Mouse (Mus musculus) limb, embryonic 11.5 days (tissue): ENCODE measurements around the gene Sppl2a. TPM values are rescaled to one million over a fixed set of nuclear protein-coding genes. Genes with fewer than 3 reads are reported as not detected.
A peak's percentile ranks its signal among the peaks of the same experiment; 100 is the strongest.
"Not testable (repeated sequence)": the region's sequence is repeated elsewhere in the genome, so short reads cannot be mapped to it uniquely, and the experiment has no call there.

Source experiments
- ATAC-seq: fragments of 200-750 bp; cut with Nextera tagmentation; 2 replicates; pipeline ENCODE4 v1.8.0; 2017; ENCODE audit warnings: low read depth; ENCODE audit not compliant: insufficient number of reproducible peaks, low FRiP score, low TSS enrichment
- DNase-seq: peaks from one replicate; pipeline ENCODE4 v3.0.0-alpha.2; 2015; ENCODE audit warnings: low spot score
- H3K27ac ChIP-seq: fragments of 300-500 bp; sonication (generic); replicated peaks from 2 replicates; pipeline ENCODE4 v1.5.1; 2014; ENCODE audit warnings: low read depth, mild to moderate bottlenecking, low read length
- H3K27me3 ChIP-seq: fragments of 300-500 bp; sonication (generic); 2 replicates; pipeline ENCODE4 v1.6.1; 2014; ENCODE audit warnings: mild to moderate bottlenecking, low read length, mixed read lengths; ENCODE audit not compliant: control insufficient read depth, insufficient read depth
- H3K36me3 ChIP-seq: fragments of 300-500 bp; sonication (generic); 2 replicates; pipeline ENCODE4 v1.6.1; 2014; ENCODE audit warnings: mild to moderate bottlenecking, low read length, moderate library complexity, mixed read lengths; ENCODE audit not compliant: control insufficient read depth, insufficient read depth
- H3K4me1 ChIP-seq: fragments of 300-500 bp; sonication (generic); 2 replicates; pipeline ENCODE4 v1.6.1; 2014; ENCODE audit warnings: low read length, mixed read lengths; ENCODE audit not compliant: control insufficient read depth, insufficient read depth
- H3K4me2 ChIP-seq: fragments of 300-500 bp; sonication (generic); 2 replicates; pipeline ENCODE4 v1.6.1; 2014; ENCODE audit warnings: low read depth, mild to moderate bottlenecking, moderate library complexity; ENCODE audit not compliant: severe bottlenecking
- H3K4me3 ChIP-seq: fragments of 300-500 bp; sonication (generic); 2 replicates; pipeline ENCODE4 v1.5.1; 2014; ENCODE audit warnings: low read depth, low read length
- H3K9ac ChIP-seq: fragments of 300-500 bp; sonication (generic); 2 replicates; pipeline ENCODE4 v1.6.1; 2014; ENCODE audit warnings: mild to moderate bottlenecking, low read length
- H3K9me3 ChIP-seq: fragments of 300-500 bp; sonication (generic); 2 replicates; pipeline ENCODE4 v1.6.1; 2016; ENCODE audit warnings: low read length; ENCODE audit not compliant: control insufficient read depth
- WGBS: fragments of 180-500 bp; shearing (Covaris S2); extraction: QIAGEN DNeasy Blood & Tissue Kit; methylation state at CpG from one replicate; pipeline ENCODE4 v1.1.7; 2014; 5-methylcytosine and 5-hydroxymethylcytosine counted together
- polyA plus RNA-seq: library from polyadenylated mRNA; unstranded; fragments of >200 nt; fragmentation: Nextera tagmentation; extraction: Ambion mirVana; gene quantifications from 2 replicates; pipeline ENCODE4 v1.2.1, GENCODE M21; 2014

Gene Sppl2a
- polyA plus RNA-seq, 1 experiment from 2014 or later: 39.5 TPM

DNA sequence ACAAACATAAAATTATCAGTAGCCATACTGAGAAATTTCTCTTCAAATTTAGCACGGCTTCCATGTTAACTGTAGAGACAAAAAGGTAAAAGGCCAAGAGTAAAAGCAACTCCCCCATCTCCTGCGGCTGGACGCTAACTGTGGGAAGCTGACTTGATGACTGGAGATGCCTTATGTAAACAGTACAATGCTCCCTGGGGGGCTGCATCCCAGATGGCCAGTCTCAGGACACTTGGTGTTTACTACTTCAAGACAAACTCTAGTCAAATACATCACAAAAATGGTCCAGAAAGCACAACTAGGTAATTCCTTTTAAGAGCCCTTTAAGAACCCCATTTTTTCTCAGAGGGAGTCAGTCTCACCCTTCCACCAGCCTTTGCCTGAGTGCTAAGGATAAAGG is 45.9 kb downstream of the Sppl2a start:
- Histone ChIP-seq H3K9ac (no peak overlapping the region), H3K9me3 (no peaks in the 10 kb centered on the region), H3K4me1 (no peaks in the 10 kb centered on the region), H3K27me3 (no peaks in the 10 kb centered on the region), H3K27ac (no peak overlapping the region), H3K4me3 (no peak overlapping the region), H3K36me3 (no peaks in the 10 kb centered on the region), H3K4me2 (no peak overlapping the region)
- 51% methylated on average over 3 of the region's 3 CpGs for WGBS
- no peak for ATAC-seq
- DNase-seq: no peak

GRCm38 (mm10) chr2:126885871-126886270 is 47.2 kb downstream of the Sppl2a start:
- Histone ChIP-seq H3K9ac (no peak overlapping the region), H3K4me3 (no peak overlapping the region), H3K27me3 (no peaks in the 10 kb centered on the region), H3K27ac (no peak overlapping the region), H3K4me2 (no peak overlapping the region), H3K36me3 (no peaks in the 10 kb centered on the region), H3K4me1 (no peaks in the 10 kb centered on the region), H3K9me3 (no peaks in the 10 kb centered on the region)
- WGBS: 82% methylated on average over 2 of the region's 2 CpGs
- ATAC-seq (no peak), DNase-seq (no peak)

DNA sequence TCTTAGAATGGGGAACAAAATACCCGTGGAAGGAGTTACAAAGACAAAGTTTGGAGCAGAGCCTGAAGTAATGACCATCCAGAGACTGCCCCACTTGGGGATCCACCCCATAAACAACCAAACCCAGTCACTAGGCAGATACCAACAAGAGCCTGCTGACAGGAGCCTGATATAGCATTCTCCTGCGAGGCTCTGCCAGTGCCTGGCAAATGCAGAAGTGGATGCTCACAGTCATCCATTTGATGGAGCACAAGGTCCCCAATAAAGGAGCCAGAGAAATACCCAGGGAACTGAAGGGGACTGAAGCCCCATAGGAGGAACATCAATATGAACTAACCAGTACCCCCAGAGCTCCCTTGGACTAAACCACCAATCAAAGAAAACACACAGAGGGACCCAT is 50.3 kb downstream of the Sppl2a start:
- not testable (repeated sequence) for H3K4me1 ChIP-seq, H3K9ac ChIP-seq, DNase-seq, H3K27me3 ChIP-seq, H3K36me3 ChIP-seq, H3K4me3 ChIP-seq, H3K27ac ChIP-seq, ATAC-seq, H3K9me3 ChIP-seq, H3K4me2 ChIP-seq
- 52% methylated on average over 2 of the region's 2 CpGs for WGBS

GRCm38 (mm10) chr2:126877991-126878390 is 55.0 kb downstream of the Sppl2a start:
- 93% methylated on average over 1 of the region's 1 CpGs for WGBS
- H3K27me3 ChIP-seq: no peaks in the 10 kb centered on the region
- 0 out of 2 replicates have a peak, but pooled peaks cover 6% of the 10 kb centered on the region for H3K4me1 ChIP-seq
- no peak overlapping the region for H3K4me3 ChIP-seq
- H3K9ac ChIP-seq: no peak overlapping the region
- no peak overlapping the region for H3K4me2 ChIP-seq
- no peaks in the 10 kb centered on the region for H3K36me3 ChIP-seq
- H3K27ac ChIP-seq: no peak overlapping the region
- no peak for ATAC-seq
- no peaks in the 10 kb centered on the region for H3K9me3 ChIP-seq
- no peak for DNase-seq

DNA sequence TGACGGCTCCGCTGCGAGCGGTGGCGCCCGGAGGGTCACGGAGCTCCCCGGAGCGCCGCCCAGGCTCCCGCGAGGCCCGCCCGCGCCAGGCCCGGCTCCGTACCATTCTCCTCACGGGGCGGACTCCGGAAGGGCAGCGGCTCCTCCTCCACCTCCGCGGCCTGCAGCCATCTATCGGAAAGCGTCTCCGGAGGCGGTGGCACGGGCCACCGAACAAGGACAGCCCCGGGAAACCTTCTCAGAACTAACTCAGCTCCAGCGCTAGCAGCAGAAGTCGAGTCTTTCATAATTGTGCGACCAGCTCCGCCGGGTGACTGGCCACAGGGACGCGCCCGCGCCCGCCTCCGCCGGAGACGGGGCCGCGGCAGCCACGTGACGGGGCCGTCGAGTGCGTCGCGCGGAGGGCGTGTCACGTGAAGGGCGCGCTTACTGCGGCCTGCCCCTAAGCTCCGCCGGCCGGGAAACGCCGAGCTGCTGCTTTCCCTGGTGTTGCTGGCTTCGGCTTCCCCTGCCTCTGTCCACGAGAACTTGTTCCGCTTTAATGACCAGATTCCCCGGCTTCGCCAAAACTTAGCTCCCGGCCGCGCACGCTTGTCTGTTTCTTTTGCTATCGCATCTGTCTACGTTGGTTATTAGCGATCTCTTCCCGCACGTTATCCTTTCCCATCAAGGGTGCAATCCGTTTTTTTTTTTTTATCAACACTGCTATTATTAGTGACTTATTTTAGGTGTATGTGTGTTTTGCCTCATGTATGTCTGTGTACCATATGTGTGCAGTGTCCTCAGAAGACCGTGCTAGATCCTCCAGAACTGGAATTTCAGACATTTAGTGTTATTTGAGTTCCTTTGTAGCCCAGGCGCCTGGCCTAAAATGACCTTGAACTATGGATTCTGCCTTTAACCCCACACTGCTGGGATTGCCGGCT is 56.9 kb downstream of the Sppl2a start, which contains the start of gene Trpm7:
TSS of gene Trpm7 (minus strand) at position 360 of the 926 bp plus-strand sequence.
- Histone ChIP-seq H3K9me3 (no peaks in the 10 kb centered on the region), H3K27ac (peak within 1 kb of the TSS; percentile 90), H3K4me3 (peak within 1 kb of the TSS; percentile 89), H3K4me2 (peak within 1 kb of the TSS; percentile 65), H3K4me1 (0 out of 2 replicates have a peak, but pooled peaks cover 6% of the 10 kb centered on the region), H3K36me3 (no peaks in the 10 kb centered on the region), H3K27me3 (no peaks in the 10 kb centered on the region), H3K9ac (peak within 1 kb of the TSS; percentile 93)
- peak; percentile 97 for ATAC-seq
- peak; percentile 93 for DNase-seq
- under 1% methylated on average over 81 of the region's 81 CpGs for WGBS

DNA sequence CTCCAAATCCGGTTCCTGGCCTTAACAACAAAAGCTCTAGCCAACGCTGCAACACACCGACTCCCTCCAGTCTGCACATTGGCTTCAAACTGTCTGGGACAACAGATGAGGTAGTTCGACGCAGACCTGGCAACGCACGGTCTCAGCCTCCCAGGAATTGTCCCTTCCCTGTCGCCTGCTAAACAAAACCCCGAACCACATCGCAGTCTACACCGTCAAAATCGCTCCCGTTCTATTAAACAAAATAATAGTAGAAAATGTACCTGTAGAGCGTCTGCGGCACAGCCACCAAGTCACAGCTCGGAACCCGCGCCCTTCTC is 57.6 kb downstream of the Sppl2a start:
- WGBS: 0% methylated on average over 18 of the region's 18 CpGs
- H3K9me3 ChIP-seq: no peaks in the 10 kb centered on the region
- peak overlapping the region; percentile 89 for H3K4me3 ChIP-seq
- H3K9ac ChIP-seq: peak overlapping the region; percentile 93
- H3K27me3 ChIP-seq: no peaks in the 10 kb centered on the region
- ATAC-seq (peak; percentile 57), DNase-seq (peak; percentile 66)
- H3K27ac ChIP-seq: peak overlapping the region; percentile 90
- H3K4me1 ChIP-seq: 0 out of 2 replicates have a peak, but pooled peaks cover 6% of the 10 kb centered on the region
- peak overlapping the region; percentile 65 for H3K4me2 ChIP-seq
- H3K36me3 ChIP-seq: no peaks in the 10 kb centered on the region

DNA sequence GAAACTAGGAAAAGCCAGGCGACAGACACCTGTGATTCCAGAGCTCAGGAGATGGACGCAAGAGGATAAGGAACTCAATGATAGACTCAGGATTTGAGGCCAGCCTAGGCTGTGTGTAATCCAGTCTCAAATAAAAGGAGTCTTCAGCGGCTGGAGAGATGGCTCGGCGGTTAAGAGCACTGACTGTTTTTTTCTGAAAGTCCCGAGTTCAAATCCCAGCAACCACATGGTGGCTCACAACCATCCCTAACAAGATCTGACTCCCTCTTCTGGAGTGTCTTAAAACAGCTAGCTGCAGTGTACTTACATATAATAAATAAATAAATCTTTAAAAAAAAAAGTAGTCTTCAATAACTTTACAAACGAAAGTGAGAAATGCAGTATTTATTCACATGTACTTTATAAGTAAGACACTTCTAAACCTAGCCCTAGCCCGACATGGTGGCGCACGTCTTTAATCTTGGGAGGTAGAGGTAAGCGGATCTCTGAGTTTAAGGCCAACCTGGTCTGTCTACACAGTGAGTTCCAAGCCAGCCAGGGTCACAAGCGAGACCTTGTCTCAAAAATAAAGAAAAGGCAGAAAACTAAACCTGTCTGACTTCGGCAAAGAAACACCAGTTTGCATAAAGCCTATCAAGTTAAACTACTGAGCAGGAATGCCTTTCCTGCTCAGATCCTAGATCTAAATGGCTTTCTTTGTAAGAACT is 58.1 kb downstream of the Sppl2a start:
- Histone ChIP-seq H3K9ac (peak overlapping the region; percentile 93), H3K4me2 (peak overlapping the region; percentile 65), H3K36me3 (no peaks in the 10 kb centered on the region), H3K27ac (peak overlapping the region; percentile 90), H3K4me3 (peak overlapping the region; percentile 89), H3K27me3 (no peaks in the 10 kb centered on the region), H3K9me3 (no peaks in the 10 kb centered on the region), H3K4me1 (0 out of 2 replicates have a peak, but pooled peaks cover 6% of the 10 kb centered on the region)
- 25% methylated on average over 13 of the region's 13 CpGs for WGBS
- DNase-seq (peak; percentile 36), ATAC-seq (no peak)

DNA sequence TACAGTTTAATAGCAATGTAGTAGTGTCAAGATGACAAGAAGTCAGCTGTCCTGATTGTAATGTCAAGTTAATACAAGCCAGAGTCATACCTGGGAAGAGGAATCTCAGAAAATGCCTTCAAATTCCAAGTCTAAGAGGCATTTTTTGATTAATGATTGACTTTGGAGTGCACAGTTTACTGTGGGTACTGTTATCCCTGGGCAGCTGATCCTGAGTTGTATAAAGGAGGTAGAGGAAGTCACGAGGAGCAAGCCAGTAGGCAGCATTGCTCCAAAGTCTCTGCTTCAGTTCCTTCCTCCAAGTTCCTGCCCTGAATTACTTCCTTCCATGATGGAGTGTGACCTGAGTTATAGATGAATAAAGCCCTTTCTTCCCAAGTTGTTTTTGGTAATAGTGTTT is 66.7 kb downstream of the Sppl2a start:
- ATAC-seq: no peak
- Histone ChIP-seq H3K27ac (no peak overlapping the region), H3K4me1 (no peaks in the 10 kb centered on the region), H3K27me3 (no peaks in the 10 kb centered on the region), H3K36me3 (no peaks in the 10 kb centered on the region), H3K4me2 (no peak overlapping the region), H3K9ac (no peak overlapping the region), H3K9me3 (no peaks in the 10 kb centered on the region), H3K4me3 (no peak overlapping the region)
- no peak for DNase-seq
- 71% methylated on average over 1 of the region's 1 CpGs for WGBS
